Mouse (Mus musculus) ES-Bruce4 (cell line): Measurements from ENCODE around the gene Cep89. TPM values are rescaled to one million over a fixed set of nuclear protein-coding genes. Genes with fewer than 3 reads are reported as not detected.

Source experiments
- H3K27ac ChIP-seq: 2 replicates; pipeline ENCODE4 v1.5.1; 2012; ENCODE audit warnings: low read length, inconsistent platforms; ENCODE audit not compliant: insufficient read depth
- H3K27me3 ChIP-seq: 2 replicates; pipeline ENCODE4 v1.6.1; 2012; ENCODE audit warnings: mild to moderate bottlenecking, low read length, inconsistent platforms; ENCODE audit not compliant: control insufficient read depth, poor library complexity, insufficient read depth, severe bottlenecking
- H3K36me3 ChIP-seq: 2 replicates; pipeline ENCODE4 v1.6.1; 2012; ENCODE audit warnings: inconsistent platforms, mild to moderate bottlenecking, low read length, moderate library complexity; ENCODE audit not compliant: control insufficient read depth, poor library complexity, insufficient read depth, severe bottlenecking
- H3K4me1 ChIP-seq: one replicate; pipeline ENCODE4 v1.8.1; 2011; ENCODE audit warnings: low read length; ENCODE audit not compliant: control insufficient read depth, insufficient read depth
- H3K4me3 ChIP-seq: 2 replicates; pipeline ENCODE4 v1.5.1; 2011; ENCODE audit warnings: low read depth, mild to moderate bottlenecking, low read length
- H3K9ac ChIP-seq: 2 replicates; pipeline ENCODE4 v1.6.1; 2012; ENCODE audit warnings: low read depth, mild to moderate bottlenecking, inconsistent platforms; ENCODE audit not compliant: poor library complexity, severe bottlenecking
- H3K9me3 ChIP-seq: replicated peaks from 2 replicates; pipeline ENCODE4 v1.6.1; 2012; ENCODE audit warnings: mild to moderate bottlenecking, low read length, inconsistent platforms; ENCODE audit not compliant: control insufficient read depth, poor library complexity, insufficient read depth, severe bottlenecking
- CTCF ChIP-seq: IDR thresholded peaks from one replicate; pipeline ENCODE4 v1.8.1; 2011; ENCODE audit warnings: low read depth, low read length
- EP300 ChIP-seq: IDR thresholded peaks from 2 replicates; pipeline ENCODE4 v1.6.1; 2011; ENCODE audit warnings: low read depth, low read length; ENCODE audit not compliant: insufficient read depth
- POLR2A ChIP-seq: IDR thresholded peaks from one replicate; pipeline ENCODE4 v1.8.1; 2011; ENCODE audit warnings: low read length; ENCODE audit not compliant: insufficient read depth
- polyA plus RNA-seq: library from polyadenylated mRNA; stranded (reverse); fragments of >200 nt; gene quantifications from 2 replicates; pipeline ENCODE4 v1.2.4, GENCODE M21; 2011; ENCODE audit warnings: low read depth; ENCODE audit not compliant: missing spikeins, insufficient read depth, insufficient read length

Cep89 gene
- 37.2 and 40.2 TPM in 2 replicates for polyA plus RNA-seq

- Histone ChIP-seq H3K36me3 (no peaks in the 10 kb centered on the region), H3K27ac (no peak within 1 kb of the TSS), H3K9me3 (no peaks in the 10 kb centered on the region), H3K4me1 (no peaks in the 10 kb centered on the region), H3K9ac (peak within 1 kb of the TSS; percentile 74), H3K4me3 (peak within 1 kb of the TSS; percentile 100), H3K27me3 (no peaks in the 10 kb centered on the region)
- TF ChIP-seq EP300 (no peak), CTCF (no peak), POLR2A (no peak)
Observed at GRCm38 (mm10) chr7:35396542-35397168, at the start of gene Cep89, which contains the start of gene Faap24. Gene Cep89, plus strand, starts transcription at chr7:35397035. Gene Faap24, minus strand, starts transcription at chr7:35396836.

GRCm38 (mm10) chr7:35347918-35348700 is 48.7 kb upstream of the Cep89 start:
- no peaks in the 10 kb centered on the region for H3K36me3 ChIP-seq
- H3K9ac ChIP-seq: peak overlapping the region; percentile 6; the same call in 1 of the 2 replicates
- TF ChIP-seq CTCF: no peak
- TF ChIP-seq EP300: peak; percentile 78
- peak overlapping the region; percentile 79 for H3K27ac ChIP-seq
- H3K4me3 ChIP-seq: no peak overlapping the region
- peaks cover 12% of the 10 kb centered on the region for H3K4me1 ChIP-seq
- no peaks in the 10 kb centered on the region for H3K27me3 ChIP-seq
- H3K9me3 ChIP-seq: no peaks in the 10 kb centered on the region

- Histone ChIP-seq H3K9me3 (no peaks in the 10 kb centered on the region), H3K9ac (no peak overlapping the region), H3K4me3 (no peak overlapping the region), H3K27ac (no peak overlapping the region), H3K27me3 (no peaks in the 10 kb centered on the region), H3K36me3 (no peaks in the 10 kb centered on the region), H3K4me1 (peaks cover 14% of the 10 kb centered on the region)
- TF ChIP-seq CTCF: no peak
- no peak for TF ChIP-seq POLR2A
- no peak for TF ChIP-seq EP300
Observed at GRCm38 (mm10) chr7:35349022-35349421, 47.8 kb upstream of the Cep89 start.

- Histone ChIP-seq H3K36me3 (no peaks in the 10 kb centered on the region), H3K27ac (no peak overlapping the region), H3K4me3 (no peak overlapping the region), H3K9me3 (no peaks in the 10 kb centered on the region), H3K9ac (no peak overlapping the region), H3K27me3 (no peaks in the 10 kb centered on the region), H3K4me1 (peaks cover 14% of the 10 kb centered on the region)
- no peak for TF ChIP-seq POLR2A
- no peak for TF ChIP-seq CTCF
- no peak for TF ChIP-seq EP300
Observed at GRCm38 (mm10) chr7:35349886-35350684, 46.8 kb upstream of the Cep89 start.

- Histone ChIP-seq H3K27ac (peak overlapping the region; percentile 60), H3K4me3 (no peak overlapping the region), H3K9ac (no peak overlapping the region), H3K36me3 (no peaks in the 10 kb centered on the region), H3K9me3 (no peaks in the 10 kb centered on the region), H3K27me3 (no peaks in the 10 kb centered on the region), H3K4me1 (peaks cover 15% of the 10 kb centered on the region)
- no peak for TF ChIP-seq EP300
- TF ChIP-seq POLR2A: no peak
- no peak for TF ChIP-seq CTCF
Observed at GRCm38 (mm10) chr7:35351155-35351554, 45.7 kb upstream of the Cep89 start.
